Mouse (Mus musculus) cerebellum, adult 2 months (tissue): ENCODE results near the gene Clps. TPM values are rescaled to one million over a fixed set of nuclear protein-coding genes. Genes with fewer than 3 reads are reported as not detected.
"Not testable (repeated sequence)": the region's sequence is repeated elsewhere in the genome, so short reads cannot be mapped to it uniquely, and the experiment has no call there.

Source experiments
- DNase-seq, 2 experiments: peaks; one replicate each; pipeline ENCODE4 v3.0.0; 2021
- H3K27ac ChIP-seq: fragments of 200-500 bp; 2 replicates; pipeline ENCODE4 v1.5.1; 2012; ENCODE audit warnings: low read length, control low read depth, inconsistent platforms; ENCODE audit not compliant: insufficient read depth
- H3K27me3 ChIP-seq: fragments of 200-500 bp; 2 replicates; pipeline ENCODE4 v1.6.1; 2012; ENCODE audit warnings: inconsistent platforms, mild to moderate bottlenecking, low read length, moderate library complexity; ENCODE audit not compliant: control insufficient read depth, insufficient read depth
- H3K4me1 ChIP-seq: fragments of 200-500 bp; 2 replicates; pipeline ENCODE4 v1.6.1; 2011; ENCODE audit warnings: low read length; ENCODE audit not compliant: control insufficient read depth, insufficient read depth
- H3K4me3 ChIP-seq: fragments of 200-500 bp; replicated peaks from 2 replicates; pipeline ENCODE3; 2011; ENCODE audit warnings: mild to moderate bottlenecking, low read depth, low read length, control low read depth; ENCODE audit not compliant: insufficient read depth
- CTCF ChIP-seq: fragments of 200-500 bp; IDR thresholded peaks from 2 replicates; pipeline ENCODE4 v1.5.1; 2011; ENCODE audit warnings: low read depth, mild to moderate bottlenecking, control low read depth, low read length, moderate library complexity, borderline replicate concordance; ENCODE audit not compliant: insufficient read depth
- POLR2A ChIP-seq: fragments of 200-500 bp; IDR thresholded peaks from 2 replicates; pipeline ENCODE4 v1.6.1; 2011; ENCODE audit warnings: low read length, control low read depth, borderline replicate concordance; ENCODE audit not compliant: insufficient read depth
- WGBS: fragments of 180-500 bp; shearing (Covaris S2); methylation state at CpG from one replicate; pipeline ENCODE4 v1.1.7; 2018; 5-methylcytosine and 5-hydroxymethylcytosine counted together
- polyA plus RNA-seq: library from polyadenylated mRNA; depleted of rRNA; stranded (reverse); fragments of >200 nt; gene quantifications from 2 replicates; pipeline ENCODE4 v1.2.3, GENCODE M21; 2012

Clps gene
- polyA plus RNA-seq, 1 experiment = 0.28 TPM

- WGBS = 14% methylated on average over 3 of the region's 3 CpGs
- TF ChIP-seq CTCF (no peak), POLR2A (no peak)
- no peaks in the 10 kb centered on the region for H3K27me3 ChIP-seq
These were observed 7.0 kb upstream of the Clps start for GRCm38 (mm10) chr17:28567541-28567940.

GRCm38 (mm10) chr17:28565181-28565580, 4.6 kb upstream of the Clps start:
- H3K4me1 ChIP-seq = no peaks in the 10 kb centered on the region
- no peak overlapping the region for H3K4me3 ChIP-seq
- no peak for TF ChIP-seq POLR2A
- no peak for TF ChIP-seq CTCF
- H3K27ac ChIP-seq = no peak overlapping the region
- no peak for DNase-seq
- no peaks in the 10 kb centered on the region for H3K27me3 ChIP-seq

More at GRCm38 (mm10) chr17:28567541-28567940, 7.0 kb upstream of the Clps start:
- no peak for DNase-seq
- H3K27ac ChIP-seq = no peak overlapping the region
- H3K4me3 ChIP-seq = no peak overlapping the region
- H3K4me1 ChIP-seq = no peaks in the 10 kb centered on the region

- WGBS = 62% methylated on average over 7 of the region's 7 CpGs
- TF ChIP-seq CTCF (no peak), POLR2A (no peak)
- Histone ChIP-seq H3K27me3 (no peaks in the 10 kb centered on the region), H3K4me3 (no peak overlapping the region), H3K27ac (no peak overlapping the region), H3K4me1 (no peaks in the 10 kb centered on the region)
- DNase-seq = no peak
These were observed 1.0 kb upstream of the Clps start for GRCm38 (mm10) chr17:28561613-28562012.

- H3K4me1 ChIP-seq = no peaks in the 10 kb centered on the region
- no peak overlapping the region for H3K4me3 ChIP-seq
- TF ChIP-seq CTCF (no peak), POLR2A (no peak)
- H3K27ac ChIP-seq = no peak overlapping the region
- WGBS = 78% methylated on average over 6 of the region's 6 CpGs
- no peaks in the 10 kb centered on the region for H3K27me3 ChIP-seq
- no peak for DNase-seq
These were observed 2.8 kb downstream of the Clps start for GRCm38 (mm10) chr17:28557772-28558171.

GRCm38 (mm10) chr17:28556635-28557396, 3.8 kb downstream of the Clps start:
- Histone ChIP-seq H3K4me3 (no peak overlapping the region), H3K4me1 (no peaks in the 10 kb centered on the region), H3K27me3 (no peaks in the 10 kb centered on the region), H3K27ac (no peak overlapping the region)
- DNase-seq = no peak
- WGBS = 60% methylated on average over 6 of the region's 6 CpGs
- TF ChIP-seq CTCF (no peak), POLR2A (no peak)

- not testable (repeated sequence) for DNase-seq, H3K4me3 ChIP-seq, H3K27ac ChIP-seq, H3K4me1 ChIP-seq, H3K27me3 ChIP-seq
- 93% methylated on average over 4 of the region's 4 CpGs for WGBS
These were observed 6.5 kb downstream of the Clps start for GRCm38 (mm10) chr17:28554021-28554420.

- Histone ChIP-seq H3K27me3 (no peaks in the 10 kb centered on the region), H3K4me3 (no peak overlapping the region), H3K27ac (no peak overlapping the region), H3K4me1 (no peaks in the 10 kb centered on the region)
- TF ChIP-seq POLR2A (no peak), CTCF (peak; percentile 81)
- WGBS = 5% methylated on average over 14 of the region's 14 CpGs
- peak; percentile 41 to 64 for DNase-seq
These were observed 7.3 kb downstream of the Clps start for GRCm38 (mm10) chr17:28553040-28553793.

- no peak for DNase-seq
- no peaks in the 10 kb centered on the region for H3K27me3 ChIP-seq
- no peak within 1 kb of the TSS for H3K27ac ChIP-seq
- TF ChIP-seq CTCF = no peak
- no peak for TF ChIP-seq POLR2A
- H3K4me3 ChIP-seq = no peak within 1 kb of the TSS
- WGBS = 69% methylated on average over 14 of the region's 14 CpGs
- no peaks in the 10 kb centered on the region for H3K4me1 ChIP-seq
These were observed 11.5 kb downstream of the Clps start, which contains the start of gene Clpsl2 for GRCm38 (mm10) chr17:28549111-28549510. TSS of gene Clpsl2 (plus strand) at chr17:28549411.
